Mouse (Mus musculus) urinary bladder, postnatal 14 days (tissue): ENCODE results near the gene Defb39.

Experiments used
- DNase-seq: peaks from one replicate; pipeline ENCODE4 v3.0.0; 2021; ENCODE audit warnings: low spot score

Defb39 gene

GRCm38 (mm10) chr8:19064710-19065109 lies at the start of gene Defb39:
Gene Defb39 (minus strand): TSS chr8:19064810.
- no peak for DNase-seq

- DNase-seq: no peak
Measured at GRCm38 (mm10) chr8:19066013-19066412, 1.4 kb upstream of the Defb39 start.

GRCm38 (mm10) chr8:19062891-19063290 lies 1.7 kb downstream of the Defb39 start:
- DNase-seq: no peak

GRCm38 (mm10) chr8:19045242-19045641 lies 19.4 kb downstream of the Defb39 start:
- no peak for DNase-seq

- DNase-seq: no peak
Measured at GRCm38 (mm10) chr8:19026466-19026865, 38.1 kb downstream of the Defb39 start, which contains the start of gene Defb38. Gene Defb38 (minus strand): TSS chr8:19026566.
